Mouse (Mus musculus) CD4-positive, CD25-positive, alpha-beta regulatory T cell, adult 4 months (primary cell): ENCODE data around the gene Cops3. TPM values are rescaled to one million over a fixed set of nuclear protein-coding genes. Genes with fewer than 3 reads are reported as not detected.
"Not testable (repeated sequence)": the region's sequence is repeated elsewhere in the genome, so short reads cannot be mapped to it uniquely, and the experiment has no call there.

ENCODE experiments used
- ATAC-seq: one replicate; pipeline ENCODE4 v1.8.0; 2017
- polyA plus RNA-seq, 2 experiments: library from polyadenylated mRNA; unstranded; fragments of 100-300 nt; shearing (Covaris generic); gene quantifications; one replicate each; pipeline ENCODE4 v1.2.1; 2017

Cops3 gene
- 10 to 100 TPM; 74.8 to 80.6 TPM for polyA plus RNA-seq

DNA sequence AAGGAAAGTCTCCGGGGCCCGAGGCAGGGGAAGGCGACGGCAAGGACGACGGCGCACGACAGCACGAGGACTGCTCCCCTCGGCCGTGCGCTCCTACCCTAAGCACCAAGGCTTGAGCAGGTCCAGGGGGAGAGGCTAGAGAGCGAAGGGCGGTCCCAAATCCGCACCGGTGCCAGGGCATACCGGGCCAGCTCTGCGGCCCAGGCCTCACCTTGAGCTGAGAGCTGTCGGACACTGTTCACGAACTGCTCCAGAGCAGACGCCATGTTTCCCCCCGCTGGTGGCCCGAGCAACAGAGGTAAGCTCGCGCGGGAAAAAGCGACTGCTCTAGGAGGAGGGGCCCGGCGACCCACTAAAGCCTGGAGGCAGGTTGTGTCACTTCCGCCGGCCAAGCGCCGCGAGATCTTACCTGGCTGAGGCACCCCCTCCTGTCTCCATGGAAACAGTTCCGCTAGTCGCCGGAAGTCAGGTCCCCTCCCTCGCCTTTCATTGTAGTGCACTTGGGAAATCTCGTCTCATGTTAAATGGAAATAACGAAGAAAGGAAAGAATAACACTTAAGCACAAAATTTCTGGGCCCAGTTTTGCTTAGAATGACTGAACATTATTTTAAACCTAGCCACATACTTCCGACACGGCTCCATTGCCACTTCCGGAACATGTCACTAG, at the start of gene Cops3:
Gene Cops3, minus strand, starts transcription at position 380 of the 668 bp plus-strand sequence.
- ATAC-seq = peak; percentile 94

DNA sequence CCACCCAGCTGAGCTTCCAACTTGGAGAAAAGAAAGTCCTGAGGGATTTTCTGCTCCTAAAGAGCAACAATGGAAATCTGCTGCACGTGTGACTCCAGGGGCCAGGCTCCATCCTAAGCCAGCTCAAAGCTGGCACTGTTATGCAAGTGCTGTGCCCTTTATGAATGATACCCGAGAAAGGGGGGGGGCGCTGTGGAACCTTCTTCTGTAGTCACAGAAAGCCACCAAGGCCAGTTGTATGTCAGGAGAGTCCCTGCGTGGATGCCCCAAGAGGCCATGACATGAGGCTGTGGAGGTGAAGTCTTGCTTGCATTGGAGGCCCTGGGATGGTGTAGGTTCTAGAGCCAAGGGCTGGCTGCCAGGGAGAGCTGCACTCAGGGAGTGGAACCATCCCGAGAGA, 48.5 kb upstream of the Cops3 start:
- no peak for ATAC-seq

DNA sequence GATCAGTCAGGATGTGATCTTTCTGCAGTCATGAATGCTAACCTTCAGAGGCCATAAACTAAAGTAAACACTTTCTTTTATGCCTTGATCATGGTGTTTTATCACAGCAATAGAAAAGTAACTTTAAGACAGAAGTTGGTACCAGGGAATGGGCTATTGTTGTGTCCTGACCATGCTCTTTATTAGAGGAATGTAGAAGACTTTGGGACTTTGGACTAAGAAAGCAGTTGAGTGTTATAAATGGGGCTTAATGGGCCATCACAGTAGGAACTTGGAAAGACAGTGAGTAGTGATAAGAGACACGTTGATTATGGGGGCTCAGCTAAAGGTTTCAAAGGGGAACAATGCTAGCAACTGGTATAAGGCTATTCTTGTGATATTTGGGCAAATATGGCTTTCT, 47.3 kb upstream of the Cops3 start:
- ATAC-seq = no peak

DNA sequence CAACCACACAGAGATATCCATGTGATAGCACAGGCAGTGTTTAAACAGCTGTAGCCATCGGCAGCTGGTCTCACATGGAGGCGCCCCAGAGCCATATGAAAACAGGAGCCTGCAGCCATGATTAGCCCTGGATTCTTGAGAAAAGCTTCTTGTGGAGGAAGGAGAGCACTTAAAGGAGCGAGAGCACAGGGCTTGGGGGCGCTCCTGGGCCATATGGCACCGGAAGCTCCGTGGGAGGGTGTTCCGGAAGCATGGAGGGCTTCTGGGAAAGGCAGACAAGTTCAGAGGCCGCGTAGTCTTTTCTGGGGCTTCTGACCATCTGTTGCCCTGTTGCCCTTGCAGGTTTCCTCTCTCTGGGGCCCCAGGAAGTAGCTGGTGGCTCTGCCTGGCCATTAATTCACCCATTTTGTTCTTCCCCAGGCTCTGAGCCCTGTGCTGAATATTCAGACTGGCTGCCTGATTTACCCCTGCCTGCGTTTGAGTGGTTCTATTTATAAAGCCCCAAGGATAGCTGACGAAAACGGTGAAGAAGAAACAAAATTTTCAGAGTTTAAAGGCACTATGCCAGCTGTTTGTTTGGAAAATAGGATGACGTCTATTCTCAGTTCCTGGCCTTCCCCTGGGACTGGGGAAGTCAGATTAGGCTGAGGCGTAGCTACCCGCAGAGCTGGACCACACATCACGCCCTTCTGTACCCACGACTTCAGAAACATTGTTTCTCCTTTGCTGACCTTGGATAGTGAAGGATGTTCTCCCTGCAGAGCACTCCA, 45.8 kb upstream of the Cops3 start:
- ATAC-seq = no peak

DNA sequence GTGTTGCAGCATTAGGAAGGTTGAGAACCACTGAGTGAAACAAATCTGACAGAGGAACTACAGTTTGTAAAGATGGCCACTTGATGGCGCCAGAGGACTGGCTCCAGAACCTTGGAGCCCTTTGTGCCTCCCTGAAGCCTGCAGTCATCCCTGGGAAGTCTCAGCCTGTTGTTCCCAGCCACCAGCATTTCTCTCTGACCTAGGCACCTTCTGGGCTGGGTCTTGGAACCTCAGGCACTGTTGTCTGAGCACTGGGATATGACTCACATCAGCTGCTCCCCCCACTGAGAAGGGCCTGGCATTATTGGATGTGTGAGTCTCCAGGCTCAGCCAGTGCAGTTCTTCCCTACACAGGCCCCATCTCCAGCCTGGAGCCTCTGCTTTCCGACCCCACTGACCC, 40.4 kb upstream of the Cops3 start:
- ATAC-seq = peak; percentile 37

DNA sequence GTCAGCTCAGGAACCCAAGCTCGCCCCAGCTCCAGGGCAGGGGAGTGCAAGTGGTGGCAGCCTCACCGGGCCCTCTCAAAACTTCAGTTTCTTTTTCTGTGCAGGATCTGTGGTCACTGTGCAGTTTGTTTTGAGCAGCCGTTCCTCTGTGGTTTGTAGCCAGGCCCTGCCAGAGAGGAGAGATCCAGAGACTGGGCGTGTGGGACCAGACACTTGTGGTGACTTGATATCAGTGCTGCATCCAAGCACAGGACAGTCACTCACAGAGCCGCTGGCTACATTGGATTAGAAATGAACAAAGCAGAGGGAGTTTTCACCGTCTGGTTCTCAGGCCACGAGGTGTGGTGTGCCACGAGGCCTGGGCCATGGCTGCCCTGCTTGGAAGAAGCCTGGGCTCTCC, 32.5 kb upstream of the Cops3 start:
- ATAC-seq = no peak

DNA sequence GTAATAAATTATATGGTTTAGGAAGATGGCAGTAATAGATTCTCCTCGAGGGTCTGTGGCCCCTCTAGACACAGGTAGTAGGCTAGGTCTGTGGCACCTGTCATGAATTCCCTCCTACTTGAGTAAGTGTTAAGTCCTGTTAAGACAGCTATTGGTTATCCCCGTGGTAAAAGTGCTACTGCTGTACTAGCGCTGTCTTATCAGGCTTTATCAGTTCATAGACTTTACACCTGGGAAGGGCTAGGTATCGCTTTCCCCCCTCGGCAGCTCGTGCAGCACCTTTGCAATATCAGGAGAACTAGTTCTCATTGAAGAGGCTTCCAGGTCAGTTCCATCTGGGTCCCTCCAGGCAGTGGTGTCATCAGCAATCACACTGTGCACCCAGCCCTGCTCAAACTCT, 24.7 kb upstream of the Cops3 start:
- no peak for ATAC-seq

DNA sequence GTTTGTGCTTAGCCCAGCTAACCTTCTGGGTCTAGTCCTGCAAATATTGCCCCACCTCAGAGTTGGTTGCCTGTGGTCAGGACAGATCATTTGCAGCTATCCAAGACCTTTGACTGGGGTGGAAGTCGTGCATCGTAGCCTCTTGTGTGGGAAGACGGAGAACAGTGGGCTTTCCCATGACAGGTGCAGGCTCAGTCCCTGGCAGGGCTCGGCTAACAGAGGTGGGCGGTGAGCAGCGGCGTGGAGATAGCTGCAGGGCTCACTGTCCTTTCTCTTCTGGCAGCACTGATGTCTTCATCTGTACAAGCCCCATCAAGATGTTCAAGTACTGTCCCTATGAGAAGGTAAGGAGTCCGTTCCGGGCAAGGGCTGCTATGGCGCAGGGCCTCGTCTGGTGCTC, 20.8 kb upstream of the Cops3 start:
- ATAC-seq = no peak

DNA sequence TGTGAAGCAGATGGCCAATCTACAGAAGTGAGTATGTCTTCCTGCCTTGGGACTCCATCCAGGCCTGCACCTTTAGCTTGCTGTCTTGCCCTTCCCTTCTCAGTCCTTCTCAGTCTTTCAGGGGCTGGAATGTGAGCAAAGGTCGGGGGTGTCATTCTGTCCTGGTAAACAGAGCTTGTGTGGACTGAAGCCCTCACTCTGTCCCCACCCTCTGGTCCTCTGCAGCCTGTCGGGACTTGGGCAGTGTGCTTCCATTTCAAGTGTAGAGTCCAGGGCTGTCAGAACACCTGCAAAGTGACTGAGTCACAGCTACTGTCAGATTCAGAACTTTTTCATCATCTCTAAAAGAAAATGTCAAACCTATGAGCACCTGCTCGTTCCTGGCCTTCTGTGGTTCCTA, 13.2 kb upstream of the Cops3 start:
- no peak for ATAC-seq

DNA sequence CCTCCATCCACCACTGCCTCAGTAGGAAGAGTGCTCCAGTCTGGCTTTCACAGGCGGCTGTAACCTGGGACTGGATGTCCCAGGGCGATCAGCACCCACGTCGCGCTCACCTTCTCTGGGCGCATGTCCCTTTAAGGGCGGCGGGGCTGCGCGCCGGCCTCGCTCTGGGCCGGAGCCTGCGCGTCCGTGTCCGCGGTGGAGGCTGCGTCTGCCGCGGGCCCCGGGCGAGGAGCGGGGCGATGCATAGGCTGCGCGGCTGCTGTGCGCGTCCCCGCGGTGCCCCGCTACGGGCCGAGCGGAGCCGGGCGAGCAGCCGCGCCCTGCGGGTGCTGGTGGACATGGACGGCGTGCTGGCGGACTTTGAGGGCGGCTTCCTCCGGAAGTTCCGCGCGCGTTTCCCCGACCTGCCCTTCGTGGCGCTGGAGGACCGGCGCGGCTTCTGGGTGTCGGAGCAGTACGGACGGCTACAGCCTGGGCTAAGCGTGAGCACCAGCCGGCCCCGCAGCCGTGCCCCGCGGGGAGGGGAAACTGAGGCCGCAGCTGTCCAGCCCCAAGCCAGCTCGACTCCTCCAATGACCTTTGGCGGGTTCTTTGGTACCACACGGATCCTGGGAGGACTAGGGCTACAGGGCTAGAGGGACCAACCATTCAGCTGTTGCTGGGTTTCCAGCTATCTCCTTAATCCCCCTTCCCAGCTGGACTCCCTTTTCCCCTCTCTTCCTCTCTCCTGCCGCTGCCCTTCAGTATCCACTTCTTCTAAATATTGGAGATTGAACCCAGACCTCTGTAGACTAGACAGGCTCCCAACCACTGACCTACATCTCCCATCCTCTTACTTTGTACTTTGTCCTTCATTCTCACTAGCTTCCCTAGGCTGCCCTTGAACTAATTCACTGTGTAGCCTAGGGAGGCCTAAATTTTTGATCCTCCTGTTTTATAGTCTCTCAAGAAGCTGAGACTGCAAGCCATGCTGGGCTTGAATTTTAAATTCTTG, 8.6 kb upstream of the Cops3 start:
- ATAC-seq = peak; percentile 74

DNA sequence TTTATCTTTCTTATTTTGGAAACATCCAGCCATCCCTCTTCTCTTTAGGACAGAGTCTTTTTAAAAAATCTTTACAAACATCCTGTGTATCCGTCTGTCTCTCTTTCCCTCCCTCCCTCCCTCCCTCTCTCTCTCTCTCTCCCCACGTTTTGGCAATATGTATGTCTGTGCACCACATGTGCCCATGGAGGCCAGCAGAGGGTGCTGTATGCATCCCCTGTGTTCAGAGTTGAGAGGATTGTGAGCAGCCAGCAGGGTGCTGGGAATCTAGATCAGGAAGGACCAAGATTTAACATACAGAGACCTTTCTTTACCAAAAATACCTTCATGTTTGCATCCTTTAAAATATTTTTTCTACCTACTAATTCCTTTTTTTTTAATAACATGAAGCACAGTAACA, 7.5 kb upstream of the Cops3 start:
- ATAC-seq = peak; percentile 55

DNA sequence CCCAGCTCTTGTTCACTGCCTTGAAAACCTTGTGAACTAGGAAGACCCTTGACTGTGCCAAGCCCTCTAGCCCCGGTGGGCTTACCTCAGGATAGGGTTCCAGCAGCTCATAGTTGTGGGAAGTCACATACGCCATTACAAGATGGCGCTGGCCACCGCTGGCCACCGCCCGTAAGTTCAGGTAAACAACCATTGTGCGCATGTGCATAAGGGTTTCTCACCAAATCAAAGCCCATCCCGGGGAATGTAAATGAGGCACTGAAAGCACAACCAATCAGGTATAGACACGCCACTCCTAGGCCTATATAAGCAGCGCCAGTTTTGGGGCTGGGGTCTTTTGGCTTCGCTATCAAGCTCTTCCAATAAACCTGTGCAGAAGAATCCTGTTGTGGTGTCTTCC, 6.7 kb upstream of the Cops3 start:
- ATAC-seq = no peak

DNA sequence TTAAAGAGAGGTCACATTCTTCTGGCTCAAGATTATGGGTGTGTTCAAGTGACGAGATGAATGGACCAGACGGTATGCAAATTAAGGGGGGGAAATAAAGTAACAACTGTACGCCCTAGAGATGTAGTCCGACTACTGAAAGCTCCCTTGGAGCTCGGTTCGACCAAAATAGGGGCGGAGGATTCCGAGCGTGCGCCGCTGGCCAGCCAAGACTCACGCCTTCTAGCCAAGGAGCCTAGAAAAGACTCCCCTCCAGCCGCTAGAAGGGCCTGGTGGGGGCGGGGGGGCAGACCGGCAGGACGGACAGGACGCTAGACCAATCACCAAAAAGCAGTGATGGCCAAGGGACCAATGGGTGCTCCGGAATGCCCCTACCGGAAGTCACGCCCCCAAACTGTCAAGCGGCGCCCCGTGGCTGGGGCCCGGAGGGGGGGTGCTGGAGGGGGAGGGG, 605 bp downstream of the Cops3 start, which contains the start of gene Nt5m:
Gene Nt5m, plus strand, starts transcription at position 440 of the 451 bp plus-strand sequence.
- peak; percentile 83 for ATAC-seq

DNA sequence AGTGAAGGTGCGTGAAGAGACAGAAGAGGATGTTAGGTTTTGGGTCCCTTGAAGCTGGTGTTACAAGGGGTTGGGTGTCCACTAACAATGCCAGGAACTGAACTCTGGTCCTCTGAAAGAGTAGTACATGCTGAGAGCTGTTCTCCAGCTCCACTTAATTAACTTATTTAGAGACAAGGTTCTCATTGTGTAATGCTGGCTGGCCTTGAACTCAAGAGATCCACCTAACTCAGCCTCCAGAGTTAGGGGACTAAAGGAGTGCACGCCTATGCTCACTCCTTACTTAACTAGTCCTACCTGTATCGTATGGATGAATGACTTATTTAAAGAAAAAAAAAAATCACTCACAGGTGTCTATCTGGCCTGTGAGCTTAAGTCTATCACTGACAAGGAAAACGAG, 1.2 kb downstream of the Cops3 start:
- no peak for ATAC-seq

DNA sequence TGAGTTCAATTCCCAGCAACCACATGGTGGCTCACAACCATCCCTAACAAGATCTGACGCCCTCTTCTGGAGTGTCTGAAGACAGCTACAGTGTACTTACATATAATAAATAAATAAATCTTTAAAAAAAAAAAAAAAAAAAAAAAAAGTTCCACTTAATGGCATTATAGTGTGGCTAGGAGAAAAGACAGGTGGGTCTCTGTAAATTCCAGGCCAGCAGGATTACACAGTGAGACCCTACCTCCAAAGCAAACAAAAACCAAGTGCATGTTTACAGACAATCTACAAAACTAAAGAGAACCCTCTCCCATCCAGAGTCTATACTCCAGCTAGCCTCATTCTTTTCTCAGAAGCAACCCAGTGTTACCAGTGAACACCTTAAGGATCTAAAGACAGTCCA, 1.8 kb downstream of the Cops3 start:
- not testable (repeated sequence) for ATAC-seq

DNA sequence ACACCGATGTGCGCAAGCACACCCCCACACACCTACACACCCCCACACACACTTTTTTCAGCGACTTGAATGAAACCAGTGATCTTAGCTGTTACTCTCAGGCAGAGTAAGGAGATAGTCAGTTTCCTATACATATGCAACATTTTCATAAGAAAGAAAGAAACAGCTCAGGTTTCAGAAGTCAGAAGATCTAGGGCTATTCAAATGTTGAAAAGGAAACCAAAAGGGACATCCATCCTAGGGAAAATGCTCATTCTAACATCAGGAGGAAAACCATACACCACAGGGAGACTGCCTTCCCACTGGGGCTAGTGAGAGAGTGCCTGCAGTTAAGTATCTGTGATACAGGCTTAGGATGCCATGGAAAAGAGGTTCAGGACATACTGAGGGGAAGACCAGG, 18.0 kb downstream of the Cops3 start:
- ATAC-seq = no peak

DNA sequence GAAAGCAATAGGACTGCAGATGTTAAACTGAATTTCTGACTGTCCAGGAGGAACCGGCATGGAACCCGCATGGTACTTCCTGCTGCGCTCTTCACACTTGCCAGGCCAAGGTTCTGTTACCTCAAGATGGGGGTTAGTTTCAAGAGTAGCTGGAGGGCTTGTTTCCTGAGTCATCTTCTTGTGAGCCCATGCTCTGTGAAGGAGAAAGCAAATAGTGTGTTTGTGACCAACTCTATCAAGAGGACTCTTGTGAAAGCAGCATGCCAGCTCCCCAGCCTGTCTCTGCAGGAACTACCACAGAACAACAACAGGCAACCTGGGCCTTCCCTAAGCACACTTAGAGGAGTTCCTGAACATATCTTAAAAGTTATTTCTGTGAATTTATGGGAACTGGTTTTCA, 21.7 kb downstream of the Cops3 start:
- no peak for ATAC-seq

DNA sequence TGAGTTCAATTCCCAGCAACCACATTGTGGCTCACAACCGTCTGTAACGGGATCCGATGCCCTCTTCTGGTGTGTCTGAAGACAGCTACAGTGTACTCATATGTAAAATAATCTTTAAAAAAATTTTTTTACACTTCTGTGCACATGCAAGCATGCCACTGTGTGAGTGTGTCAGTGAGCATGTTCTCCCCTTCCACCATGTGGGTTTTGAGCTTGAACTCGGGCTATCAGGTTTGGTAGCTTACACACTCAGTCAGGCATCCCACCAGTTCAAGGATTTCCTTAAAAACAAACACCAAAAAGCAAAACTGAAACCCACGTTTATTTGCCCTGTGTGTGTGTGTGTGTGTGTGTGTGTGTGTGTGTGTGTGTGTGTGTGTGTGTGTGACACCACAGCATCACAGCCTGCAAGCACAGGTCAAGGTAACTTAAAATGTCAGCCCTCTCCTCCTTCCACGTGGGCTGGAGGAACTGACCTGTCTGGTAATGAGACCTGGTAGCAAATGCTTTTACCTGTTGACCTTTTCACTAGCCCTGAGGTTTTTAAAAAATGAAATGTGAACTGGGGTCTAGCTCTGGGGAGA, 24.1 kb downstream of the Cops3 start:
- no peak for ATAC-seq

DNA sequence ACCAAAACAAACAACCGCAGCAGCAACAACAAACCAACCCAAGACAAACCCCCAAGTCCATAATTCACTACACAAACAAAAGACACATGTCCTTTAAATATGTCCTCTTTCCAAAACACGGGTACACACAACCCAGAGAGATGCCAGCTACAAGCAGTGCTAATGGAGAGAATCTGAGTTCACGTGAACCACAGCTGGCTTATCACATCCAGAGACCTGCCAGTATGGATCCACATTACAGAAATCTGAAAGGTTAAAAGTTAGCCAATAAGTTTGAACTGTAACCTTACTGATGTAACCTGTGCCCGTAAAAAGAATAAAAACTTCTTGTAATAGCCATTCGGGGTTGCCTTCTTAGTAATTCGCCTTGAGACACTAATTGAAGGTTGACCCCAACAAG, 24.7 kb downstream of the Cops3 start:
- no peak for ATAC-seq

DNA sequence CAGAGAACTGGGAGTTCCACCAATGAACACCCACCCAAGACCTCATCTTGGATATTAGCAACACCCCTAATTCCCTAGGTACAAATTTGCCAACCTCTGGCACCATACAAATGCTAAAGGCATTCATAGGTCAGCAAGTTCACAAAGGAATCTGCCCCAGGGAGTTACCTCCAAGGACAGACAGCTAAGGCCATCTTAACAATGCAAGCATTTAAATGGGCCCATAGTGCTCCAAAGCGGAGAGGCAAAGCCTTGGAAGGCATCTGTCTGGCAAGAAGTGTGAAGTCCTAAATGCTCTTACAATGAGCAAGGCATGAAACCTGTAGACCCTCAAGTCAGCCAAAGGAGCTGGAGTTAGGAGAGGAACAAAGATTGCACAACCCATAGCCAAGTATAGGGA, 25.3 kb downstream of the Cops3 start:
- no peak for ATAC-seq

DNA sequence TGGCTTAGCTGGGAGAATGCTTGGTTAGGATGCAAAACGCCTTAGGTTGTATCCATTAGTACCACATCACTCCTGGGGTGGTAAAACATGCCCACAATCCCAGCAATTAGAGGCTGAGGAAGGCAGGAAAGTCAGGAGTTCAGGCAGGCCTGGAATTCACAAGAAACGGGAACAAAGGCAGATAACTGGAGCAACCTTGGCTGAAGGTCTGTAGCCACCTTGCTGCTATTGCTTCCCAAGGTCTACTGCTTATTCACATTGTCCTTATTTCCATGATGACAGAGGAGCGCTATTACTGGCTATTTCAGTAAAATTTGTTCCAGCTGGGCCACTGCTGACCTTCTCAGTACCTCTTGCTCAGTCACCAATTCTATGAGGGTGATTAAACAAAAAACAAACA, 26.4 kb downstream of the Cops3 start:
- ATAC-seq = no peak

DNA sequence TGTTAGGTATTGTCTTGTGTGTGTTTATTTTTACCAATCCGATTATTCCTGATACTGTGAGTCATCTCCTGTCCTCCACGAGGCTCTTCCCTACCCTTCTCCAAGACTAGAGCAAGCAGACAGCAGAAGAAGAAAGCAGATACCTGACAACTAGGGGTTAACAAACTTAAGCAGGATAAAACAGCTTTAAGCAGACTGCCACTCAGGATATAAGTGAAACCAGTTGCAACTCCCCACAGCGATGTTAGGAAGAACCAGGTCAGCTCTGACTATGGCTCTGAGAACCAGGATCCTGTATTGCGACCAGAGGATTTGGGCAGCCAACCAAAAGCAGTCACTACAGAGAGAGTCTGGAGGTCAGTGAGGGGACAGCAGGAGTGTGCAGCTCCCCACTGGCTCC, 28.4 kb downstream of the Cops3 start:
- ATAC-seq = no peak
